Mouse (Mus musculus) frontal cortex, adult 2 months (tissue): ENCODE data around the gene Frem1. TPM values are rescaled to one million over a fixed set of nuclear protein-coding genes. Genes with fewer than 3 reads are reported as not detected.

ENCODE experiments used
- DNase-seq, 2 experiments: peaks; one replicate each; pipeline ENCODE4 v3.0.0; 2022; ENCODE audit warnings: low spot score in 1 of 2; ENCODE audit errors: extremely low spot score in 1 of 2
- polyA plus RNA-seq: library from polyadenylated mRNA; depleted of rRNA; stranded (reverse); fragments of >200 nt; gene quantifications from 2 replicates; pipeline ENCODE4 v1.2.3, GENCODE M21; 2012; rRNA removed

The Frem1 gene
- polyA plus RNA-seq, result 1.5 and 2.1 TPM in 2 replicates

GRCm38 (mm10) chr4:83051634-83052577 is at the start of gene Frem1:
Frem1 (minus strand) TSS chr4:83052339.
- DNase-seq, result peak in 1 of 2 experiments; percentile 7

- no peak for DNase-seq
These were observed 46.9 kb upstream of the Frem1 start for GRCm38 (mm10) chr4:83099025-83099424.

DNA sequence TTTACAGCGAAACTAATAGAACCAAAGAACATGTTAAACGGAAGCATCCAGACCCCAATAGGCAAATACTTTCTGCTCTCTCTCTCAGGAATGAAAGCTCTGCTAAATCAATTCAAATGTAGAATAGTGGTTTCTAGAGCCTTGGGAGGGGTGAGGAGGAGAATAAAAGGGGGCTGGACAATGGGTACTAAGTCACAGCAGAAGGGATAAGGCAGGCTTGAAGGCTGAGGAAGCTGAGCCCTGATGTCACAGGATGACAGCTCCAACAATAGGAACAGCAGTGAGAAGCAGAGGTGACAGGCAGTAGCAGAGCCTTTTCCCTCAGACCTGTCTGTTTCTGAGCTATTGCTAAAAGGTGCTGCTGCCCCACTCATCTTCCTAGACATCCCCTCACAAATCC is 41.8 kb upstream of the Frem1 start:
- DNase-seq, result no peak

DNA sequence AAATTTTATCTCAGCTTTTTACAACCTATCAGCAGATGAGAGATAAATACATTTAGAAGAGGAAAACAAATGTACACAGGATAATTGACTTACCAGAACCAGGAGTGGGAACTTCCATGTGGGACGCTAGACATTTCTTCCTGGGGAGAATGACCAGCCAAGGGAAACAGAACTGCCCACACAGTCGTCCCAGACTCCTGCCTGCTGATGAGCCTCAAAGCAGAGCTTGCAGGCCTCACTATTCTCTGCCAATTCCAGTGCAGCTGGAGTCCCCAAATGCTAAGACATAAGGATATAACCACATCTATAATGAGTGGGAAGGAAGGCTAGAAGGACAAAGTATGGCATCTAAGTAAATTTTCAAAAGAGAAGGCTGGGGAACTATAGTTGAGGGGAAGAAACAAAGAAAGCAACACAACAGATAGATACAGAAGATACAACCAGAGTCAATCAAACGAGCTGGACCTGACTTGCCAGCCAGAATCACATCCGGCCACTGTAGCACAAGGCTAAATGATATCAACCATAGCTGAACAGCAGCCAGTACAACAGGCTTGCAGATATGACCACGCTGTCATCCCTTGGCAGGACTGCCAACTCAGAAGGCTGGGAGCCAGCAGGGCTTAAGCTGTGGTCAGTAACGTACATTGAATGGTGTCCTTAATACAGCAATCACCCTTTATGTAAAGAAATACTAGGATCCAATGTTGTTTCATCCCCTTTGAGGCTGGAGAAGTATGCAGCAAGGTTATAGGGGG is 38.7 kb upstream of the Frem1 start:
- peak in 1 of 2 experiments; percentile 24 for DNase-seq

GRCm38 (mm10) chr4:83080364-83081174 is 28.4 kb upstream of the Frem1 start:
- no peak for DNase-seq

- no peak for DNase-seq
These were observed 12.1 kb upstream of the Frem1 start for GRCm38 (mm10) chr4:83064191-83064590.

- no peak for DNase-seq
These were observed 9.4 kb upstream of the Frem1 start for GRCm38 (mm10) chr4:83061564-83061963.

- no peak for DNase-seq
These were observed 6.5 kb upstream of the Frem1 start for GRCm38 (mm10) chr4:83058617-83059016.

- DNase-seq, result no peak
These were observed 6.0 kb upstream of the Frem1 start for GRCm38 (mm10) chr4:83058182-83058581.

- DNase-seq, result no peak
These were observed 4.4 kb upstream of the Frem1 start for GRCm38 (mm10) chr4:83056496-83056895.

DNA sequence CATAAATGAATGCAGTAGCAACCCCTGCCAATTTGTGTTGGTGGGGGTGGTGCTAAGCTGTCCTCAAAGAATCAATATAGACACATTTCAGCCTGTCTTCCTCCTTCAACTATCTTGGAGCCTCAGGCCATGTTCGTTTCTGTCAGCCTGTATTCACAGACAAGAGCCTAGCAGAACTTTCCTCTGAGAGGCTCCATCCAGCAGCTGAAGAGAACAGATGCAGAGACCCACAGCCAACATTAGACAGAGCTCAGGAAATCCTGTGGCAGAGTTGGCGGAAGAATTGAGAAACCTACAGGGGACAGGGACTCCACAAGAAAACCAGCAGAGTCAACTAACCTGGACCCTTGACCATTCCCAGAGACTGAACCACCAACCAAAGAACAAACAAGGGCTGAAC is 3.3 kb upstream of the Frem1 start:
- DNase-seq, result no peak

GRCm38 (mm10) chr4:83053206-83053605 is 1.1 kb upstream of the Frem1 start:
- no peak for DNase-seq

- DNase-seq, result no peak
These were observed 963 bp downstream of the Frem1 start for GRCm38 (mm10) chr4:83051176-83051575.

DNA sequence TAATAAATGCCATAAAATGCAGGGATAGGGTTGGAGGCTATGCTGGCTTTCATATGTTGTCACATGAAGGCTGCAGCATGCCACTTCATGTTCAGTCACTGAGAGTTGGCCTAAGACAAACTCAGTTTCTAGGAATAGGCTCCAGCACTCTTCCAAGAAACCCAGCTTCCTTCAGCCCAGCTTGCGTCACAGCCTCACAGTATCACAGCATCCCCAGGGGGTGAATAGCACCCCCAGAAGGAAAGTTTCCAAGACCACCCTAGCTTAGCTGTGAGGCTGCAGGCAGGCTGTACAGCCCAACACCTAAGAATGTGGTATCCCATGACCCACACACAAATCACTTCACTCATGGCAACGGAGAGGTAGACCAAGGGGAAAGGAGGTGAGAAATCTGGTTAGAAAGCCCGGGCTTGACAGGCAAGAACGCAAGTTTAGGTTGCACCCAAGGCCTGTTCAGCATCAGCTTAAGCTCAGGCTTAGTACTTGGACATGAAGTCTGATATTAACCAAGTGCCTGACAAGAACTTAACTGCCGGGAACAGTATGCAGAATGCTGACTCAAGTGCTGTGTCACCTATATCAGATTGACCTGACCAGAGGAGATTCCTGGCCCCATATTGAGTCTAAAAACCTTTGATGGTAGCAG is 1.9 kb downstream of the Frem1 start:
- no peak for DNase-seq

GRCm38 (mm10) chr4:83049288-83049687 is 2.9 kb downstream of the Frem1 start:
- DNase-seq, result no peak

DNA sequence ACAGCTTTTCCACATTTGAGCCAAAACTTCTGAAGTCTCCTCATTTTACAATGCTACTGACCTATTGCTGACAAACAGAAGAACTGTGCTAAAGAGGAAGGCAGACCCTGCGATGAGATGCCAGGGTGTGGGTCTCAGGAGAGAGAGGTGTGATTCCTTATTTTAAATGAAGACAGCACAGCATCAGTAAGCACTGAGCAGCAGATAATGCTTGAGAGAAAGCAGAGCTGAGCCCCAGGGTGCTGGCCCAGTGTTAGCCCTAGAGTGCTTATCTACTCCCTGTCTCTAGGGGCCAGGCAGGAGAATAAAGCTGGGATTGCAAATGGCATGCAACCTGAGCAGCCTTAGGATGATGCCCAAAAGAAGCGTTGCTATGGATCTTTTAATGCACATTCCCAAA is 3.6 kb downstream of the Frem1 start:
- no peak for DNase-seq

- DNase-seq, result no peak
These were observed 5.3 kb downstream of the Frem1 start for GRCm38 (mm10) chr4:83046806-83047205.

GRCm38 (mm10) chr4:83046069-83046468 is 6.1 kb downstream of the Frem1 start:
- DNase-seq, result no peak

GRCm38 (mm10) chr4:83045266-83045665 is 6.9 kb downstream of the Frem1 start:
- no peak for DNase-seq

- DNase-seq, result no peak
These were observed 11.4 kb downstream of the Frem1 start for GRCm38 (mm10) chr4:83040780-83041179.
